Comparison of ENCODE assay signal across 9 mouse cellular contexts in genomic region chr16:32666671-32667551, GRCm38 (mm10). TPM values are rescaled to one million over a fixed set of nuclear protein-coding genes. Genes with fewer than 3 reads are reported as not detected.
DNase-seq lines count a peak whose midpoint lies in the region; ATAC-seq and TF ChIP-seq lines count a peak whose summit lies in the region.
"Had no signal": no experiment of that assay in that cellular context is flagged by ENCODE, and none has a peak within 500 bp of the region (broad histone marks: within the 10 kb centered on the region; RNA-seq: fewer than 3 reads in every experiment).

No protein-coding gene starts in this region.

- intact Hi-C loops in heart, postnatal 14 days (cut with DNase I) = no loop called here

- no peak for TF ChIP-seq CTCF in stomach, postnatal 0 days (IDR thresholded peaks at IDR 0.05; ENCODE audit: low read depth)

- TF ChIP-seq EP300 in stomach, postnatal 0 days (optimal IDR thresholded peaks at IDR 0.05) = no peak

- peak overlapping the region; percentile 14; the same call in 1 of the 2 replicates for H3K4me2 ChIP-seq in heart, embryonic 14.5 days (ENCODE audit: low read length)
- H3K4me2 ChIP-seq in midbrain, embryonic 11.5 days = no peak overlapping the region
- H3K4me2 ChIP-seq in midbrain, embryonic 14.5 days (ENCODE audit: low read length) = no peak overlapping the region
- H3K4me2 ChIP-seq in intestine, embryonic 15.5 days (replicated peaks) = no peak overlapping the region
- no peak overlapping the region for H3K4me2 ChIP-seq in stomach, postnatal 0 days (replicated peaks; ENCODE audit: low read depth)

- H3K27ac ChIP-seq in heart, embryonic 14.5 days (replicated peaks in 1 of 2; ENCODE audit: control insufficient read depth in 1 of 2, insufficient read depth in 1 of 2, low read depth in 2 of 2, low read length in 2 of 2) = peak overlapping the region in 1 of 2 experiments; percentile 68; a peak in 3 of 4 replicates
- peak overlapping the region; percentile 8 for H3K27ac ChIP-seq in midbrain, embryonic 11.5 days (ENCODE audit: low read depth, low read length)
- no peak overlapping the region for H3K27ac ChIP-seq in midbrain, embryonic 14.5 days (replicated peaks; ENCODE audit: low read depth, low read length)
- 0 out of 2 replicates have a peak overlapping the region, but pooled peaks have one; percentile 1 for H3K27ac ChIP-seq in intestine, embryonic 15.5 days
- peak overlapping the region; percentile 61 for H3K27ac ChIP-seq in stomach, postnatal 0 days (replicated peaks)

- H3K9me3 ChIP-seq in heart, embryonic 14.5 days (ENCODE audit: control insufficient read depth, low read length) = no peaks in the 10 kb centered on the region
- no peaks in the 10 kb centered on the region for H3K9me3 ChIP-seq in midbrain, embryonic 11.5 days (ENCODE audit: control insufficient read depth, low read length)
- no peaks in the 10 kb centered on the region for H3K9me3 ChIP-seq in midbrain, embryonic 14.5 days (ENCODE audit: control insufficient read depth, low read length)
- H3K9me3 ChIP-seq in intestine, embryonic 15.5 days = no peaks in the 10 kb centered on the region
- no peaks in the 10 kb centered on the region for H3K9me3 ChIP-seq in stomach, postnatal 0 days (ENCODE audit: control insufficient read depth, low read length)

- peaks cover 29% of the 10 kb centered on the region; the same call in 1 of the 2 replicates for H3K36me3 ChIP-seq in heart, embryonic 14.5 days (ENCODE audit: control insufficient read depth, insufficient read depth, low read length)
- H3K36me3 ChIP-seq in midbrain, embryonic 11.5 days (ENCODE audit: control insufficient read depth, insufficient read depth, low read length) = peaks cover 3% of the 10 kb centered on the region
- peaks cover 27% of the 10 kb centered on the region for H3K36me3 ChIP-seq in midbrain, embryonic 14.5 days (ENCODE audit: control insufficient read depth, insufficient read depth, low read length)
- H3K36me3 ChIP-seq in intestine, embryonic 15.5 days = peaks cover 13% of the 10 kb centered on the region; the same call in 1 of the 2 replicates
- peaks cover 9% of the 10 kb centered on the region for H3K36me3 ChIP-seq in stomach, postnatal 0 days (ENCODE audit: control insufficient read depth, insufficient read depth, low read length)

- no peak overlapping the region for H3K4me3 ChIP-seq in heart, embryonic 14.5 days (ENCODE audit: control insufficient read depth in 1 of 2, insufficient read depth in 1 of 2, low read depth in 1 of 2, low read length in 2 of 2)
- no peak overlapping the region for H3K4me3 ChIP-seq in midbrain, embryonic 11.5 days (ENCODE audit: low read depth, low read length)
- H3K4me3 ChIP-seq in midbrain, embryonic 14.5 days (replicated peaks; ENCODE audit: low read depth, low read length) = no peak overlapping the region
- no peak overlapping the region for H3K4me3 ChIP-seq in intestine, embryonic 15.5 days (replicated peaks)
- H3K4me3 ChIP-seq in stomach, postnatal 0 days (ENCODE audit: low read depth, low read length) = no peak overlapping the region

- no peak for ATAC-seq in heart, embryonic 14.5 days (ENCODE audit: insufficient number of reproducible peaks, insufficient read depth, low FRiP score, low read depth)
- no peak for ATAC-seq in midbrain, embryonic 11.5 days (ENCODE audit: low FRiP score)
- no peak for ATAC-seq in midbrain, embryonic 14.5 days (ENCODE audit: low FRiP score, low TSS enrichment)
- ATAC-seq in intestine, embryonic 15.5 days = no peak
- no peak for ATAC-seq in stomach, postnatal 0 days (ENCODE audit: low FRiP score, low TSS enrichment)

- H3K4me1 ChIP-seq in heart, embryonic 14.5 days (ENCODE audit: control insufficient read depth in 2 of 2, insufficient read depth in 2 of 2, low read length in 2 of 2) = peaks cover 57 to 73% of the 10 kb centered on the region in 2 experiments
- peaks cover 23% of the 10 kb centered on the region for H3K4me1 ChIP-seq in midbrain, embryonic 11.5 days (ENCODE audit: control insufficient read depth, insufficient read depth, low read length)
- peaks cover 18% of the 10 kb centered on the region for H3K4me1 ChIP-seq in midbrain, embryonic 14.5 days (ENCODE audit: control insufficient read depth, insufficient read depth, low read length)
- H3K4me1 ChIP-seq in intestine, embryonic 15.5 days (replicated peaks) = peaks cover 36% of the 10 kb centered on the region
- H3K4me1 ChIP-seq in stomach, postnatal 0 days (replicated peaks; ENCODE audit: control insufficient read depth, insufficient read depth) = peaks cover 12% of the 10 kb centered on the region

- 72% methylated on average over 9 of the region's 9 CpGs for WGBS in heart, embryonic 14.5 days
- WGBS in midbrain, embryonic 11.5 days = 61% methylated on average over 9 of the region's 9 CpGs
- WGBS in midbrain, embryonic 14.5 days = 61% methylated on average over 9 of the region's 9 CpGs
- whole genome bisulfite sequencing in intestine, embryonic 15.5 days = 74% methylated on average over 9 of the region's 9 CpGs
- WGBS in stomach, postnatal 0 days = 68% methylated on average over 9 of the region's 9 CpGs

- no peaks in the 10 kb centered on the region for H3K27me3 ChIP-seq in heart, embryonic 14.5 days (ENCODE audit: control insufficient read depth, insufficient read depth, low read length)
- no peaks in the 10 kb centered on the region for H3K27me3 ChIP-seq in midbrain, embryonic 11.5 days (ENCODE audit: control insufficient read depth, insufficient read depth, low read length)
- H3K27me3 ChIP-seq in midbrain, embryonic 14.5 days (ENCODE audit: control insufficient read depth, insufficient read depth, low read length) = no peaks in the 10 kb centered on the region
- H3K27me3 ChIP-seq in intestine, embryonic 15.5 days (replicated peaks) = no peaks in the 10 kb centered on the region
- H3K27me3 ChIP-seq in stomach, postnatal 0 days (ENCODE audit: control insufficient read depth, insufficient read depth, low read length) = no peaks in the 10 kb centered on the region

- DNase-seq in heart, postnatal 14 days = no peak
- DNase-seq in midbrain, embryonic 11.5 days (ENCODE audit: low spot score, missing footprints) = no peak
- DNase-seq in midbrain, embryonic 14.5 days = no peak
- no peak for DNase-seq in stomach, postnatal 0 days (ENCODE audit: low spot score)
- no peak for DNase-seq in right cerebral cortex, adult 2 months (ENCODE audit: low spot score in 2 of 2)
- DNase-seq in urinary bladder, postnatal 10 days (ENCODE audit: low spot score) = no peak
- DNase-seq: embryo, embryonic 11 days had no signal

- H3K9ac ChIP-seq in heart, embryonic 14.5 days (ENCODE audit: low read length) = no peak overlapping the region
- no peak overlapping the region; the same call in 1 of the 2 replicates for H3K9ac ChIP-seq in midbrain, embryonic 11.5 days (ENCODE audit: low read length)
- H3K9ac ChIP-seq in midbrain, embryonic 14.5 days (replicated peaks; ENCODE audit: low read length) = no peak overlapping the region
- no peak overlapping the region for H3K9ac ChIP-seq in intestine, embryonic 15.5 days
- no peak overlapping the region for H3K9ac ChIP-seq in stomach, postnatal 0 days (ENCODE audit: low read length)

RNA-seq across cellular contexts. Expression of gene Tnk2, which starts 23.2 kb away (rescaled TPM):
- polyA plus RNA-seq in heart, embryonic 14.5 days (2014; fragmentation: Nextera tagmentation; extraction: Ambion mirVana) = 6.7 and 7.3 TPM in 2 replicates
- 10 to 100 TPM; 24.1 to 26.7 TPM for total RNA-seq in heart, postnatal 14 days (2021)
- polyA plus RNA-seq in midbrain, embryonic 11.5 days (2014; fragmentation: Nextera tagmentation; extraction: Ambion mirVana) = 6.1 and 6.6 TPM in 2 replicates
- 15.5 and 17.6 TPM in 2 replicates for polyA plus RNA-seq in midbrain, embryonic 14.5 days (2014; fragmentation: Nextera tagmentation; extraction: Ambion mirVana)
- 9.2 and 10.1 TPM in 2 replicates for polyA plus RNA-seq in intestine, embryonic 15.5 days (2015; fragmentation: Nextera tagmentation; extraction: Ambion mirVana)
- 17.1 and 21.0 TPM in 2 replicates for polyA plus RNA-seq in stomach, postnatal 0 days (2015; fragmentation: Nextera tagmentation; extraction: Ambion mirVana)

RNA-seq across cellular contexts. Expression of gene Tfrc, which starts 58.2 kb away (rescaled TPM):
- 48.6 and 57.2 TPM in 2 replicates for polyA plus RNA-seq in heart, embryonic 14.5 days (2014; fragmentation: Nextera tagmentation; extraction: Ambion mirVana)
- 100 to 1,000 TPM; 273 to 386 TPM for total RNA-seq in heart, postnatal 14 days (2021)
- 87.1 and 89.3 TPM in 2 replicates for polyA plus RNA-seq in midbrain, embryonic 11.5 days (2014; fragmentation: Nextera tagmentation; extraction: Ambion mirVana)
- 31.8 and 69.8 TPM in 2 replicates for polyA plus RNA-seq in midbrain, embryonic 14.5 days (2014; fragmentation: Nextera tagmentation; extraction: Ambion mirVana)
- 88.1 and 103 TPM in 2 replicates for polyA plus RNA-seq in intestine, embryonic 15.5 days (2015; fragmentation: Nextera tagmentation; extraction: Ambion mirVana)
- 45.6 and 50.0 TPM in 2 replicates for polyA plus RNA-seq in stomach, postnatal 0 days (2015; fragmentation: Nextera tagmentation; extraction: Ambion mirVana)
